Mouse (Mus musculus) midbrain, embryonic 14.5 days (tissue): ENCODE measurements around the gene Olfr247. TPM values are rescaled to one million over a fixed set of nuclear protein-coding genes. Genes with fewer than 3 reads are reported as not detected.

Experiments
- ATAC-seq: fragments of 200-750 bp; cut with Nextera tagmentation; 2 replicates; pipeline ENCODE4 v1.8.0; 2017; ENCODE audit warnings: moderate number of reproducible peaks, moderate library complexity; ENCODE audit not compliant: low FRiP score, low TSS enrichment
- DNase-seq: peaks from one replicate; pipeline ENCODE4 v3.0.0-alpha.2; 2015
- H3K27ac ChIP-seq: fragments of 300-500 bp; sonication (generic); replicated peaks from 2 replicates; pipeline ENCODE4 v1.5.1; 2014; ENCODE audit warnings: mild to moderate bottlenecking, low read depth, low read length, moderate library complexity
- H3K27me3 ChIP-seq: fragments of 300-500 bp; sonication (generic); 2 replicates; pipeline ENCODE4 v1.6.1; 2014; ENCODE audit warnings: low read length, control low read depth, mixed read lengths; ENCODE audit not compliant: control insufficient read depth, insufficient read depth
- H3K36me3 ChIP-seq: fragments of 300-500 bp; sonication (generic); 2 replicates; pipeline ENCODE4 v1.6.1; 2014; ENCODE audit warnings: low read length, control low read depth; ENCODE audit not compliant: control insufficient read depth, insufficient read depth
- H3K4me1 ChIP-seq: fragments of 300-500 bp; sonication (generic); 2 replicates; pipeline ENCODE4 v1.6.1; 2014; ENCODE audit warnings: mild to moderate bottlenecking, antibody characterized with exemption, low read length, control low read depth; ENCODE audit not compliant: control insufficient read depth, insufficient read depth
- H3K4me2 ChIP-seq: fragments of 300-500 bp; sonication (generic); 2 replicates; pipeline ENCODE4 v1.6.1; 2014; ENCODE audit warnings: mild to moderate bottlenecking, low read length, moderate library complexity
- H3K4me3 ChIP-seq: fragments of 300-500 bp; sonication (generic); replicated peaks from 2 replicates; pipeline ENCODE4 v1.5.1; 2014; ENCODE audit warnings: low read depth, low read length
- H3K9ac ChIP-seq: fragments of 300-500 bp; sonication (generic); replicated peaks from 2 replicates; pipeline ENCODE4 v1.6.1; 2014; ENCODE audit warnings: mild to moderate bottlenecking, low read length, moderate library complexity
- H3K9me3 ChIP-seq: fragments of 300-500 bp; sonication (generic); 2 replicates; pipeline ENCODE4 v1.6.1; 2016; ENCODE audit warnings: low read length, control low read depth, mixed read lengths; ENCODE audit not compliant: control insufficient read depth
- whole genome bisulfite sequencing: fragments of 180-500 bp; shearing (Covaris S2); extraction: QIAGEN DNeasy Blood & Tissue Kit; methylation state at CpG from one replicate; pipeline ENCODE4 v1.1.7; 2014; 5-methylcytosine and 5-hydroxymethylcytosine counted together
- polyA plus RNA-seq: library from polyadenylated mRNA; unstranded; fragments of >200 nt; fragmentation: Nextera tagmentation; extraction: Ambion mirVana; gene quantifications from 2 replicates; pipeline ENCODE4 v1.2.1, GENCODE M21; 2014

Olfr247 gene
- polyA plus RNA-seq, 1 experiment from 2014 or later: not detected

- no peak for DNase-seq
- Histone ChIP-seq H3K4me2 (no peak within 1 kb of the TSS), H3K4me3 (no peak within 1 kb of the TSS), H3K27me3 (no peaks in the 10 kb centered on the region), H3K9me3 (no peaks in the 10 kb centered on the region), H3K27ac (no peak within 1 kb of the TSS), H3K9ac (no peak within 1 kb of the TSS), H3K4me1 (no peaks in the 10 kb centered on the region), H3K36me3 (no peaks in the 10 kb centered on the region)
- no peak for ATAC-seq
- WGBS: 93% methylated on average over 2 of the region's 2 CpGs
These were observed 26.9 kb downstream of the Olfr247 start, which contains the start of gene Olfr818 for GRCm38 (mm10) chr10:129949000-129949399. Gene Olfr818 (minus strand): TSS chr10:129949100.

Other genes starting within 250 kb of the Olfr247 start
- gene Olfr805, start 246.8 kb downstream of the Olfr247 start, polyA plus RNA-seq: not detected in 2 replicates
- gene Olfr806, start 234.2 kb downstream of the Olfr247 start, polyA plus RNA-seq: not detected in 2 replicates
- not detected in 2 replicates for gene Olfr807, start 218.3 kb downstream of the Olfr247 start, polyA plus RNA-seq
- not detected in 2 replicates for gene Olfr808, start 210.7 kb downstream of the Olfr247 start, polyA plus RNA-seq
- gene Olfr809, start 201.5 kb downstream of the Olfr247 start, polyA plus RNA-seq: not detected in 2 replicates
- not detected in 2 replicates for gene Olfr810, start 181.2 kb downstream of the Olfr247 start, polyA plus RNA-seq
- gene Olfr811, start 171.7 kb downstream of the Olfr247 start, polyA plus RNA-seq: not detected in 2 replicates
- gene Olfr812, start 130.0 kb downstream of the Olfr247 start, polyA plus RNA-seq: not detected in 2 replicates
- not detected in 2 replicates for gene Olfr813, start 120.8 kb downstream of the Olfr247 start, polyA plus RNA-seq
- not detected in 2 replicates for gene Olfr814, start 96.3 kb downstream of the Olfr247 start, polyA plus RNA-seq
- gene Olfr815, start 70.3 kb downstream of the Olfr247 start, polyA plus RNA-seq: not detected in 2 replicates
- gene Olfr816, start 60.5 kb downstream of the Olfr247 start, polyA plus RNA-seq: not detected in 2 replicates
- gene Olfr818, start 27.0 kb downstream of the Olfr247 start, polyA plus RNA-seq: not detected in 2 replicates
- not detected in 2 replicates for gene Olfr819, start 8.9 kb downstream of the Olfr247 start, polyA plus RNA-seq
- not detected in 2 replicates for gene Gm10310, start 8.9 kb upstream of the Olfr247 start, polyA plus RNA-seq
- gene Olfr820, start 36.5 kb upstream of the Olfr247 start, polyA plus RNA-seq: not detected in 2 replicates
- gene Olfr821, start 54.2 kb upstream of the Olfr247 start, polyA plus RNA-seq: not detected in 2 replicates
- not detected in 2 replicates for gene Olfr822, start 95.1 kb upstream of the Olfr247 start, polyA plus RNA-seq
- not detected in 2 replicates for gene Olfr823, start 139.2 kb upstream of the Olfr247 start, polyA plus RNA-seq
- not detected in 2 replicates for gene Olfr824, start 153.9 kb upstream of the Olfr247 start, polyA plus RNA-seq
- not detected in 2 replicates for gene Olfr825, start 190.6 kb upstream of the Olfr247 start, polyA plus RNA-seq
- not detected in 2 replicates for gene Olfr826, start 208.0 kb upstream of the Olfr247 start, polyA plus RNA-seq
- not detected in 2 replicates for gene Olfr827, start 238.3 kb upstream of the Olfr247 start, polyA plus RNA-seq